Mouse (Mus musculus): ENCODE measurements around the gene Eno2. TPM values are rescaled to one million over a fixed set of nuclear protein-coding genes. Genes with fewer than 3 reads are reported as not detected.

Gene Eno2
- 5.8 and 6.2 TPM in 2 replicates for polyA plus RNA-seq (2012; ENCODE audit: insufficient read depth, low replicate concordance)

DNA sequence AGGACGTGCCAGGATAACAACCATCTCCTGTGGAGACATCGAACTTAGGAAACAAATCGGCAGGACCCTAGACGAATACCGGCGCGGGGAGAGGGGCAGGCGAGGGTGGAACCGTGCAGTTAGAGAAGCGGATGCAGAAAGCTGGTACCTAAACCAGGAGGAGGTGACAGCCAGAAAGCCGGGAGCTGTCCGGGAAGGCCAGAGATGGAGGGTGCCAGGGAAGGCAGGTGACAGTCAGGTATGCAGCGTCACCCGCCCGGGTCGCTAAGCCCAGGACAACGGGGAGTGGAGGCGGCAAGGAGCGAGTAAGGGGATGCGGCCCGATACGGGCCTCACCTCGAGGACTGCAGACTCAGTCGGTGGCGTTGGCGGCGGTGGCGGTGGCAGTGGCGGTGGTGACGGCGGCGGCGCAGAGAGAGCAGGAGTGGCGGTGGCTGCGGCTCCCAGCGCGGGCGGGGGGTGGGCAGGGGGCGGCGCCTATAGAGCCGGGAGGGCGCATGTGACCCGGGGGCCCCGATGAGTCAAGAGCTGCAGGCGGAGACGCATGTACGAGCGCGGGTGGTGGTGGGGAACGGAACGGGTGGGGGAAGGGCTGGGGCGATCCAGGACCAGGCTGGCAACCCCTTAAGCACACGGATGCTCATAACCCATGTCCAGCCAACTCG is at the start of gene Eno2:
Eno2 (minus strand) TSS at position 573 of the 665 bp plus-strand sequence.
- H3K4me1 ChIP-seq = peaks cover 35% of the 10 kb centered on the region
- H3K36me3 ChIP-seq (replicated peaks; ENCODE audit: low read length) = peaks cover 16% of the 10 kb centered on the region
- H3K9me3 ChIP-seq = no peaks in the 10 kb centered on the region
- TF ChIP-seq GATA1 (IDR thresholded peaks at IDR 0.05; ENCODE audit: borderline replicate concordance, low read length) (no peak), FLI1 (IDR thresholded peaks at IDR 0.05; ENCODE audit: low read length) (no peak)
- H3K4me3 ChIP-seq (replicated peaks) = peak within 1 kb of the TSS; percentile 93
- H3K27me3 ChIP-seq (replicated peaks) = peaks cover 65% of the 10 kb centered on the region

DNA sequence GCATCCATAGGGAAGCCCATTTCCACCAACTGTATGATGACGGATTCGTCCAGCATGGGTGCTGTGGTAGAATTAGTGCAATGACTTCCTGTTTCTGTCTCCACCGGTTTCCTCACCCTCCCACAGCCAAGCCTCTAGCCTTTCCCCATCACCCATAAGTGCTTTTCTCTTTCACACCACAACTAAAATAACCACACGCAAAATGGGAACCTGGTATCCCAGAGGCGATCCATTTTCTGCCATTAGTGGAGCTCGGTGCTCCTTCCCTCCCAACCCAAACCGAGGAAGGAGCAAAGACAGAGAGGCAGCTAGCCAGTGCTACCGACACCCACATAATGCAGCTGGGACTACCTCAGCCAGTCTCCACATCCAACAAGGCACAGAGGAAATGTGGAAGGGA is 48.5 kb upstream of the Eno2 start:
- TF ChIP-seq GATA1 (IDR thresholded peaks at IDR 0.05; ENCODE audit: borderline replicate concordance, low read length) (no peak), FLI1 (IDR thresholded peaks at IDR 0.05; ENCODE audit: low read length) (no peak)
- no peaks in the 10 kb centered on the region for H3K9me3 ChIP-seq
- peaks cover 88% of the 10 kb centered on the region for H3K36me3 ChIP-seq (replicated peaks; ENCODE audit: low read length)
- peak overlapping the region; percentile 72 for H3K4me3 ChIP-seq (replicated peaks)
- no peaks in the 10 kb centered on the region for H3K27me3 ChIP-seq (replicated peaks)
- H3K4me1 ChIP-seq = peaks cover 42% of the 10 kb centered on the region

- peaks cover 46% of the 10 kb centered on the region for H3K4me1 ChIP-seq
- TF ChIP-seq GATA1 (IDR thresholded peaks at IDR 0.05; ENCODE audit: borderline replicate concordance, low read length) = no peak
- no peak for TF ChIP-seq FLI1 (IDR thresholded peaks at IDR 0.05; ENCODE audit: low read length)
Observed at GRCm38 (mm10) chr6:124817563-124817962, 48.1 kb upstream of the Eno2 start.

DNA sequence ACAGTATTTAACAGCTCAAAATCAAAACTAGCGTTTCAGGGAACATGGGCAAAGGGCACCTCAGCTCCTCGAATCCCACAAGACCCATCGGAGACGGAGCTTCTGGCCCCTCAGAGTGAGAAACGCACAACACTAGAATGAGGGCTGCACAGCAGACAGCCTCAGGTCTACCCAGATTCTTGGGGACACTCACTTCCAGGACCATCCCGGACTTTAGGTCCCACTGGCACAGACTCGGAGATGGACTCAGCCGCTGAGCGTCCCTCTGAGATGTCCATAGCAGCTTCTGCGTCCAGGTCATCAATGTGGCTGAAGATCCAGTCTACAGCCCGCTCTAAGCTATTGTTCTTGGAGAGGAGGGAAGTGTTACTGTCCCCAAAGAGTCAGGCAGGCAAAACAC is 47.7 kb upstream of the Eno2 start:
- TF ChIP-seq GATA1 (IDR thresholded peaks at IDR 0.05; ENCODE audit: borderline replicate concordance, low read length) (no peak), FLI1 (IDR thresholded peaks at IDR 0.05; ENCODE audit: low read length) (no peak)
- Histone ChIP-seq H3K27me3 (replicated peaks) (no peaks in the 10 kb centered on the region), H3K36me3 (replicated peaks; ENCODE audit: low read length) (peaks cover 88% of the 10 kb centered on the region), H3K4me1 (peaks cover 50% of the 10 kb centered on the region), H3K4me3 (replicated peaks) (no peak overlapping the region), H3K9me3 (no peaks in the 10 kb centered on the region)

More at GRCm38 (mm10) chr6:124817563-124817962, 48.1 kb upstream of the Eno2 start:
- Histone ChIP-seq H3K9me3 (no peaks in the 10 kb centered on the region), H3K36me3 (replicated peaks; ENCODE audit: low read length) (peaks cover 88% of the 10 kb centered on the region), H3K27me3 (replicated peaks) (no peaks in the 10 kb centered on the region), H3K4me3 (replicated peaks) (peak overlapping the region; percentile 40)

GRCm38 (mm10) chr6:124816611-124817010 is 47.1 kb upstream of the Eno2 start:
- TF ChIP-seq FLI1 (IDR thresholded peaks at IDR 0.05; ENCODE audit: low read length) (no peak), GATA1 (IDR thresholded peaks at IDR 0.05; ENCODE audit: borderline replicate concordance, low read length) (no peak)
- peaks cover 88% of the 10 kb centered on the region for H3K36me3 ChIP-seq (replicated peaks; ENCODE audit: low read length)
- peaks cover 55% of the 10 kb centered on the region for H3K4me1 ChIP-seq

GRCm38 (mm10) chr6:124814858-124815774 is 45.6 kb upstream of the Eno2 start:
- H3K4me3 ChIP-seq (replicated peaks) = no peak overlapping the region
- H3K27me3 ChIP-seq (replicated peaks) = no peaks in the 10 kb centered on the region
- H3K9me3 ChIP-seq = no peaks in the 10 kb centered on the region
- peaks cover 70% of the 10 kb centered on the region for H3K4me1 ChIP-seq
- TF ChIP-seq GATA1 (IDR thresholded peaks at IDR 0.05; ENCODE audit: borderline replicate concordance, low read length) (no peak), FLI1 (IDR thresholded peaks at IDR 0.05; ENCODE audit: low read length) (no peak)
- H3K36me3 ChIP-seq (replicated peaks; ENCODE audit: low read length) = peaks cover 86% of the 10 kb centered on the region

More at GRCm38 (mm10) chr6:124816611-124817010, 47.1 kb upstream of the Eno2 start:
- H3K27me3 ChIP-seq (replicated peaks) = no peaks in the 10 kb centered on the region
- H3K4me3 ChIP-seq (replicated peaks) = no peak overlapping the region
- no peaks in the 10 kb centered on the region for H3K9me3 ChIP-seq

DNA sequence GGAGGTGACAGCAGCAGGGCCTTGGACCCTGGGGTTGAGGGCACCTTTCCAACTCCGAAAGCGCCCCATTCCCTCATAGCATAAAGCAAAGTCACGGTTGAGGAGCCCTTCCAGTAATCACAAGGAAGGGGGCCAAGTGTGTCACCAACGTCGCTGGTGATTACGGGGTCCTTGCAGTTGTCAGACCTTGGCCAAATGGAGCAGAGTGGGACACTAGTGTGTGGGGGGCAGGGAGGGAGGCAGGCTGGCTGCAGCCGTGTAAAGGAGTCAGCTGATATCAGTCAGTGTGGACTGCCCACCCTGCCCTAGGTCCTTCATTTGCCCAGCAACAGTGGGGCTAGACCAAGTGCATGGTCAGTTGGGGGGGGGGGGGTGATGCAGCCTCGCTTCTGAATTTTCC is 45.0 kb upstream of the Eno2 start:
- Histone ChIP-seq H3K4me3 (replicated peaks) (peak overlapping the region; percentile 98), H3K4me1 (peaks cover 75% of the 10 kb centered on the region), H3K9me3 (no peaks in the 10 kb centered on the region), H3K27me3 (replicated peaks) (no peaks in the 10 kb centered on the region), H3K36me3 (replicated peaks; ENCODE audit: low read length) (peaks cover 85% of the 10 kb centered on the region)
- TF ChIP-seq FLI1 (IDR thresholded peaks at IDR 0.05; ENCODE audit: low read length) = no peak
- no peak for TF ChIP-seq GATA1 (IDR thresholded peaks at IDR 0.05; ENCODE audit: borderline replicate concordance, low read length)

- H3K4me3 ChIP-seq (replicated peaks) = peak within 1 kb of the TSS; percentile 98
- TF ChIP-seq FLI1 (IDR thresholded peaks at IDR 0.05; ENCODE audit: low read length) (no peak), GATA1 (IDR thresholded peaks at IDR 0.05; ENCODE audit: borderline replicate concordance, low read length) (no peak)
- no peaks in the 10 kb centered on the region for H3K27me3 ChIP-seq (replicated peaks)
- H3K9me3 ChIP-seq = no peaks in the 10 kb centered on the region
- H3K36me3 ChIP-seq (replicated peaks; ENCODE audit: low read length) = peaks cover 80% of the 10 kb centered on the region
- H3K4me1 ChIP-seq = peaks cover 77% of the 10 kb centered on the region
Observed at GRCm38 (mm10) chr6:124813933-124814332, 44.5 kb upstream of the Eno2 start, which contains the start of gene Tpi1. Gene Tpi1, minus strand, starts transcription at chr6:124814296.

DNA sequence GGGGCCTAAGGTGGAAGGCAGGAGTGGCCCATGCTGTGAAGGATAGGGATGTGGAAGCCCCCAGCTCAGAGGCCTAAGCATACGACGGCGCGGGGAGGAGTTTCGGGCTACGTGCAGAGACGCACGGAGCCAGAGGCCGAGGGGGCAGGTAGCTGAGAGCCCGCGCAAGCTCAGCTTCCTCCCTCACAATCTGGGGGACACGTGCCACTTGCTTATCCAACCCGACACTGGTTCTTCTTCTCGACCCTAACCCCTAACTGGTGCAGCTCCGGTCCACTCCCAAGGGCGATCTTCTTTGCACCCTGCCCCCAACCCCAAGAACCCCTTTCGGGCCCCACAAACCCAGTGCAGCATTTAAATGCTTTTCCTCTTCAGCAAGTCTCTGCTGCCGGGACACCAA is 44.0 kb upstream of the Eno2 start:
- peaks cover 78% of the 10 kb centered on the region for H3K4me1 ChIP-seq
- peaks cover 76% of the 10 kb centered on the region for H3K36me3 ChIP-seq (replicated peaks; ENCODE audit: low read length)
- H3K9me3 ChIP-seq = no peaks in the 10 kb centered on the region
- peak overlapping the region; percentile 98 for H3K4me3 ChIP-seq (replicated peaks)
- no peak for TF ChIP-seq GATA1 (IDR thresholded peaks at IDR 0.05; ENCODE audit: borderline replicate concordance, low read length)
- TF ChIP-seq FLI1 (IDR thresholded peaks at IDR 0.05; ENCODE audit: low read length) = no peak
- H3K27me3 ChIP-seq (replicated peaks) = no peaks in the 10 kb centered on the region
